Mouse (Mus musculus) adrenal gland, postnatal 4 days (tissue): ENCODE results near the gene Cyp2c69. TPM values are rescaled to one million over a fixed set of nuclear protein-coding genes. Genes with fewer than 3 reads are reported as not detected.
"Not testable (repeated sequence)": the region's sequence is repeated elsewhere in the genome, so short reads cannot be mapped to it uniquely, and the experiment has no call there.

Source experiments
- DNase-seq, 2 experiments: peaks; one replicate each; pipeline ENCODE4 v3.0.0; 2021 to 2022; ENCODE audit warnings: low spot score in 2 of 2, mixed read lengths in 2 of 2
- long read RNA-seq, 2 experiments: library from polyadenylated mRNA; stranded (forward); transcript quantifications; one replicate each; pipeline ENCODE4 v2.0.0; 2021
- total RNA-seq, 2 experiments: library from RNA; stranded (reverse); gene quantifications; 2 replicates each; pipeline ENCODE4 v1.2.3; 2021

Gene Cyp2c69
- 10 to 100 TPM in 1 of 2 experiments, under 1 TPM in 1; 0.45 to 21.8 TPM for total RNA-seq
- long read RNA-seq, experiment 1, transcript Cyp2c69-201 (9 exons, 1,646 nt), result major isoform, 21 of 31 reads
- long read RNA-seq, experiment 1, partial matches to known transcripts, result 5 of 31 reads
- long read RNA-seq, experiment 1, other reads (novel, unspliced or antisense), result 5 of 31 reads
- long read RNA-seq, experiment 2, result 0 reads

DNA sequence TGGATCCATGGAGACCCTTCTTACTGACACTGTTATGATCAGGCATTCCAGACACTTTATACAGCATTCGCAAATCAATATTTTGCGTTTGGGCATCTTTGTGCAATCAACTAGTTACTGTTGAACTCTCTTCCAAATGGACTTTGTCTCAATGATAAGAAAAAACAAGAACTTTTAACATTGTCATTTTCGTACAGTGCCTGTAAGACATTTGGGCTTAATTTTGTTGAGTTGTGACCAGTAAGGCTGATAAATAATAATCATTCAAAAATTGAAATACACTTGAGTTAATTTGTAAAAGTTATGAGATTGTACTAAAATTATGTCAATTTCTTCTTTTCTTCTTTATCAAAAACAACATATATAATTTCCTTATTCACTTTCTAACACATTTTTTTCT, at the start of gene Cyp2c69:
Gene Cyp2c69 (minus strand): TSS at position 101 of the 400 bp plus-strand sequence.
- not testable (repeated sequence) for DNase-seq

DNA sequence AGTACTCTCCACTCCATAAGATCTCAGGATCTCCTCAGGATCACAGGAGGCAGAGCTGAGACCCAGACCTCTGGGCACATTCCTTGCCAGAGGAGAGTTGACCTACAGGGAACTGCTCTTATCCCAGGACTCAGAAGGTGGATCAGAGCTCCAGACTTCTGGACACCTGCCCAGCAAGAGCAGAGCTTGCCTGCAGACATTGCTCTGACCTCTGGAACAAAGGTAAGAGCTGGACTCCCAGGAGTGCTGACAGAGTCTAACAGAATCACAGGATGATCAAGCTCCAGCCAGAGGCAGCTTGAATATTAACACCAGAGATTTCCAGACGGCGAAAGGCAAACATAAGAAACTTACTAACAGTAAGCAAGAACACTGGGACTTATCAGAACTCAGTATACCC, 48.8 kb upstream of the Cyp2c69 start:
- no peak for DNase-seq

DNA sequence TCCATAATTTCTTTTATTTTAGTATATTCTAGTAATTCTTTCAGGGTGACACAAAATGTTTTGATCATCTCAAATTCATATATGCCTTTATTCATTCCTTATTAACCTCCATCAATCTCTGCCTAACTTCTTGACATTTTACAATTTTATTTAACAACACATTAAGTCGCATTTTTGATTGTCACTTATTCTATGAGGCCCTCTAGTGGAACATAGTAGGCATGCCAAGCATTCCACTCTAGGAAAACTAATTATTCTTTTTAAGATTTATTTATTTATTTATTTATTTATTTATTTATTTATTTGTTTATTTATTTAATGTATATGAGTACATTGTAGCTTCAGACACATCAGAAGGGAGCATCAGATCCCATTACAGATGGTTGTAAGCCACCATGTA, 43.4 kb upstream of the Cyp2c69 start:
- DNase-seq, result no peak

DNA sequence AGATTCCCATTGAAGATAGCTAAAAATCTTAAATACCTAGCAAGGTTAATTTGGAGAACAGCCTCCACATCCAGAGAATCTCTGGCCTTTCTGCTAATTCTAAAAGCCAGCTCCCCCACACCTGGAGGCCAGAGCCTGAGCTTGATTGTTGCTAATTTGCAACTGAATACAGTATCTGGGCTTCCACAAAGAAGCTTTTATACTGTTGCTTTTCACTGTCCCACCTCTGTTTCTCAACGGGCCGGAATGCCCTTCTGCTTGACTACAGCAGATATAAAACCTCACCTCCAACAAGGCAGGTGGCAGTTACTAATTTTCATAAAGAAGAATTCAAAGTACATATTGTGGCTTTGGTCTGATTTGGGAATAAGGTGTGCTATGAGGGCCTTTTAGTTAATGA, 15.1 kb upstream of the Cyp2c69 start:
- DNase-seq, result no peak

DNA sequence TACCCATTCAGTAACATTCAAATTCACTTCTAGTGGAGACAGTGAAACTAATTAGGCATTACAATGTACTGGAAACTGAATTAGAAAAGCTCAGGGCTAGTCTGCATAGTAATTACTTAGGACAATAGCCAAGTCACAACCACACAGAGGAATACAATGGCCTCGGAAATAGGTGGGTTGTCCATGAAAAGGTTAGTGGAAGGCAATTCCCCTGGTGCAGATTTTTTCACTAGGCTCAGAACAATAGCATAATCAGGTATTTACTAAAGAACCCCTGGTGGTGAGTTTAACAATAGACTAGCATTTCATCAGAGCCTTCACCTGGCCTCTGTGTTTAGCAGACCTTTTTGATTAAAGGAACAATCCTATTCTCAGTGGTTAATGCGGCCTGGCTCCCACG, 3.5 kb upstream of the Cyp2c69 start:
- DNase-seq, result not testable (repeated sequence)

DNA sequence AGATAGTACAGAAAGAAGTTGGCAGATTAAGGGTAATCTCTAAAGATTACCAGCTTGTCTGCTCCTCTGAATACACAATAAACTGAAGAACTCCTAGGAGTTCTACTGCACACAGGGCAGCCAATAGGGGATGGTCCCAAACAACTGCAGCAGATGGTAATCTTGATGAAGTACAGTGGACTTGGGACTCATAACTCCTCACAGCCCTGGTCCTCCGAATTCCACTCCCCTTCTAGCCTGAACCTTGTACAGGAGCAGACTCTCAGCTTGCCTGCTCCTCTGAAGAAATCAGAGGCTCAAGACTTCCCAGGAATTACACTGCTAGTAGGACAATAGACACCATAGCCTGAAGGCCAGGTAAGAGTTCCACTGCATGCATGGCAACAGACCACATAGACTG, 20.5 kb downstream of the Cyp2c69 start:
- no peak for DNase-seq

DNA sequence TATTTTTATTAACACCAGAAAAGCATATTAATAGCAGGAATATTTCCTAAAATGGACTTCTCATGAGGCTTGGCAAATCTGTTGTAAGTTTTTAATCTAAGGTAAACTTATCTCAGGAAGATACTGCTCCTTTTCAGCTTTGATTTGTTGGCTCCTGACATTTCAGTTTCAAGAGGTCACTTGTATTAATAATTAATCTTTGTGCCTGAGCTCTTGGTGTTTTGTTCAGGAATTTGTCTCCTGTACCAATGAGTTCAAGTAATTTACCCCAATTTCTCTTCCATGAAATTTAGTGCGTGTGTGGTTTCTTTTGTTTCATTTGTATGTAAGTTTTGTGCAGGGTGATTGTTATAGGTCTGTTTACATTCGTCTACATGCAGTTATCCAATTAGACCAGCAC, 65.7 kb downstream of the Cyp2c69 start:
- not testable (repeated sequence) for DNase-seq

DNA sequence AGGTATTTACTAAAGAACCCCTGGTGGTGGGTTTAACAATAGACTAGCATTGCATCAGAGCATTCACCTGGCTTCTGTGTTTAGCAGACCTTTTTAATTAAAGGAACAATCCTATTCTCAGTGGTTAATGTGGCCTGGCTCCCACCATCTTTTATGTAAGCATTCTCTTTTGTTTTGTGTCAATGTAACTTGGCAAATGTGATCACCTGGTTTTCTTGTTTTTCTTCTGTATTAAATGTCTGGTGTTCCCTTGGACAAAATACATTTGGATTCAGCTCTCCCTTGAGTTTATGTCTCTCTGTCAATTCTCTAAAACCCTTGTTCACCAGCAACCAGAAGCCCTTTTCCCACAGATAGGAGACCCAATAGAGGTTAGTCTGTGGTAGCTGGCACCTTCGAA, 70.2 kb downstream of the Cyp2c69 start:
- DNase-seq, result not testable (repeated sequence)

DNA sequence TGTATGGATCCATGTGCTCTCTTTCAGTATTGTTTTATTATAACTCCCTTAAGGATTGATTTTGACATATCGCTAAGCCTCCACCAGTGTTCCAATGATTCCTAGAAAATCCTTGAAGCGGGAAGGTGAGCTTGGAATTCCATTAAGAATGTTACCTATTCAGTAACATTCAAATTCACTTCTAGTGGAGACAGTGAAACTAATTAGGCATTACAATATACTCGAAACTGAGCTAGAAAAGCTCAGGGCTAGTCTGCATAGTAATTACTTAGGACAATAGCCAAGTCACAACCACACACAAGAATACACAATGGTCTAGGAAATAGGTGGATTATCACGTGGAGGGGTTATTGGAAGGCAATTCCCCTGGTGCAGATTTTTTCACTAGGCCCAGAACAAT, 70.6 kb downstream of the Cyp2c69 start:
- not testable (repeated sequence) for DNase-seq

DNA sequence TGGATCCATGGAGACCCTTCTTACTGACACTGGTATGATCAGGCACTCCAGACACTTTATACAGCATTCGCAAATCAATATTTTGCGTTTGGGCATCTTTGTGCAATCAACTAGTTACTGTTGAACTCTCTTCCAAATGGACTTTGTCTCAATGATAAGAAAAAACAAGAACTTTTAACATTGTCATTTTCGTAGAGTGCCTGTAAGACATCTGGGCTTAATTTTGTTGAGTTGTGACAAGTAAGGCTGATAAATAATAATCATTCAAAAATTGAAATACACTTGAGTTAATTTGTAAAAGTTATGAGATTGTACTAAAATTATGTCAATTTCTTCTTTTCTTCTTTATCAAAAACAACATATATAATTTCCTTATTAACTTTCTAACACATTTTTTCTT, 73.9 kb downstream of the Cyp2c69 start, which contains the start of gene Cyp2c40:
Gene Cyp2c40 (minus strand): TSS at position 101 of the 400 bp plus-strand sequence.
- DNase-seq, result not testable (repeated sequence)

Other genes starting within 250 kb of the Cyp2c69 start
- 1 to 10 TPM in 1 of 2 experiments, not detected in 1; 3.9 TPM for gene Cyp2c67, start 237.7 kb downstream of the Cyp2c69 start, total RNA-seq
- gene Cyp2c68, start 145.7 kb downstream of the Cyp2c69 start, total RNA-seq, result 10 to 100 TPM in 1 of 2 experiments, under 1 TPM in 1; 0.70 to 21.1 TPM
- gene Cyp2c40, start 74.0 kb downstream of the Cyp2c69 start, total RNA-seq, result 10 to 100 TPM in 1 of 2 experiments, under 1 TPM in 1; 0.53 to 13.1 TPM
- gene Cyp2c37, start 105.6 kb upstream of the Cyp2c69 start, total RNA-seq, result 10 to 100 TPM in 1 of 2 experiments, under 1 TPM in 1; 0.36 to 13.7 TPM
- 1 to 10 TPM in 1 of 2 experiments, not detected in 1; 2.6 TPM for gene Cyp2c54, start 187.0 kb upstream of the Cyp2c69 start, total RNA-seq
- gene Cyp2c50, start 202.9 kb upstream of the Cyp2c69 start, total RNA-seq, result 1 to 10 TPM in 1 of 2 experiments, not detected in 1; 2.8 TPM